Mouse (Mus musculus): ENCODE measurements at regions not wholly inside any gene's neighbourhood (a gene's known extent, or its start where the extent isn't known, plus 50 kb on each side); places are given as distances from the start of the nearest gene placed in this dataset.
A peak's percentile ranks its signal among the peaks of the same experiment; 100 is the strongest.
"Not testable (repeated sequence)": the region's sequence is repeated elsewhere in the genome, so short reads cannot be mapped to it uniquely, and the experiment has no call there.

- DNase-seq (ENCODE audit: low spot score in 2 of 2), result no peak
- intact Hi-C loops (cut with DNase I), result no loop called here
Measured at GRCm38 (mm10) chr14:120805137-120805536, 105.9 kb upstream of the Ipo5 start.

- intact Hi-C loops (cut with DNase I), result loop anchor here (2.0 kb wide), 1 partner anchor 129 kb away; no protein-coding TSS in a partner anchor
Measured at GRCm38 (mm10) chr14:120805816-120806552, 105.0 kb upstream of the Ipo5 start.

GRCm38 (mm10) chr14:120806553-120806893 is 104.5 kb upstream of the Ipo5 start:
- no peak for DNase-seq (ENCODE audit: low spot score in 2 of 2)
- intact Hi-C loops (cut with DNase I), result loop anchor here (2.0 kb wide), 1 partner anchor 130 kb away; no protein-coding TSS in a partner anchor

More at GRCm38 (mm10) chr14:120805816-120806552, 105.0 kb upstream of the Ipo5 start:
- DNase-seq (ENCODE audit: low spot score in 2 of 2), result not testable (repeated sequence)

GRCm38 (mm10) chr14:120809321-120809720 is 101.7 kb upstream of the Ipo5 start:
- intact Hi-C loops (cut with DNase I), result no loop called here
- peak; percentile 54 to 96 for DNase-seq (ENCODE audit: low spot score in 2 of 2)

GRCm38 (mm10) chr14:120813938-120814337 is 97.1 kb upstream of the Ipo5 start:
- intact Hi-C loops (cut with DNase I), result loop anchor here (5.0 kb wide), 1 partner anchor 337 kb away; the partner anchor contains the start of gene Rap2a
- no peak for DNase-seq (ENCODE audit: low spot score in 2 of 2)

- intact Hi-C loops (cut with DNase I); DNase-seq (ENCODE audit: low spot score in 2 of 2): not testable (repeated sequence)
Measured at GRCm38 (mm10) chr14:120815126-120815525, 95.9 kb upstream of the Ipo5 start.

DNA sequence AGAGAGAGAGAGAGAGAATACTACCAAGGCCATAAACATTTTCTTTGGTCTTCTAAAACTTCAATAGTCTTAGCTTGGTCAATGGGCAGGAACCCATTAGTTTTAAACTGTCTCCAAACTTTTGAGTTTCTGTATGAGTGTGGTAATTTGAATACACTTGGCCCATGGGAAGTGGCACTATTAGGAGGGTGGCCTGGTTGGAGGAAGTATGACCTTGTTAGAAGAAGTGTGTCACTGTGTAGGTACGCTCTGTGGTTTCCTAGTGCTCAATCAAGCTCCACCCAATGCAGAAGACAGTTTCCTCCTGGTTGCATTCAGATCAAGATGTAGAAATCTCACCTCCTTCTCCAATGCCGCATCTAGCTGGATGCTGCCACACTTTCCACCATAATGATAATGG is 94.5 kb upstream of the Ipo5 start:
- DNase-seq (ENCODE audit: low spot score in 2 of 2), result no peak
- intact Hi-C loops (cut with DNase I), result no loop called here

- intact Hi-C loops (cut with DNase I), result no loop called here
- DNase-seq (ENCODE audit: low spot score in 2 of 2), result peak in 1 of 2 experiments; percentile 62
Measured at GRCm38 (mm10) chr14:120826187-120826586, 84.8 kb upstream of the Ipo5 start.

- peak in 1 of 2 experiments; percentile 66 for DNase-seq (ENCODE audit: low spot score in 2 of 2)
- intact Hi-C loops (cut with DNase I), result loop anchor here (5.0 to 10.0 kb wide), 3 partner anchors 392 to 622 kb away; no protein-coding TSS in a partner anchor
Measured at GRCm38 (mm10) chr14:120830389-120830835, 80.6 kb upstream of the Ipo5 start.

GRCm38 (mm10) chr14:120831397-120831796 is 79.6 kb upstream of the Ipo5 start:
- no peak for DNase-seq (ENCODE audit: low spot score in 2 of 2)
- intact Hi-C loops (cut with DNase I), result loop anchor here (5.0 to 10.0 kb wide), 3 partner anchors 391 to 621 kb away; no protein-coding TSS in a partner anchor

DNA sequence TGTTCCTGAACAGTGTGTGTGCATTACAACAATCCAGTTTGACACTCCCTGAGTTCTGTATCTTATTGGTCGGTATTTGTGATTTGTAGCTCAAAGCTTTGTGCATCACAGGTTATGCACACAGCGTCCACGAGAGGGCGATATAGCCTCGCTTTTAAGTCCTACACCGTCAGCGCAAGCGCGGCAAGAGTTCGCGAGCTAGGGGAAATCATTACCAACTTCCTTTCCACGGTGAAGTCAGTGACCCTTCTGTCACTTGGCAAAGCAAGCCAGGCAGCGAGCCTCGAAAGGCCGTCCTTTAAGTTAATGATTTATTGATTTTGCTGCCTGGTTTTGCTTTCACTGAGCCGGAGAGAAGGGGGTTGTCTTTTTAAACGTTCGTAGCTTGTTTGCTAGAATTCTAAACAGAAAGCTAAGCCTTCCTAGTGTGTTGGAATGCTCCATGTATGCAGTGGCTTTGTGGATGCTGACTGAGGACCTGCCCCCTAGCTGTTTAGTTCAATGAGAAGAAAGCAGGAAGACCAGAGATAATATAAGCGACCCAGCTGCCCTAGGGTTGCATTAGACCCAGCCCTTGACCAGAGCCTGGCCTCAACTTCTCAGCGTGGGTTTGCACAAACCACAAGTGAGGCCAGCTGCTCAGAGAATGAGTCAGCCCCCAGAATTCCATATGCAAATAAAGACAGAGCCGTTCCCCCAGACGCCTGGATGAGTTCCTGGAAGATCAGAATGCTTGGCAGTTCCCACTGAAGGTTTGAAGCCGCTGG is 79.0 kb upstream of the Ipo5 start:
- intact Hi-C loops (cut with DNase I), result loop anchor here (2.0 to 10.0 kb wide), 4 partner anchors 79 to 620 kb away; partner anchors contain the start of gene Ipo5
- DNase-seq (ENCODE audit: low spot score in 2 of 2), result peak; percentile 92 to 95

- intact Hi-C loops (cut with DNase I), result loop anchor here (5.0 to 10.0 kb wide), 5 partner anchors 57 to 617 kb away; no protein-coding TSS in a partner anchor
- no peak for DNase-seq (ENCODE audit: low spot score in 2 of 2)
Measured at GRCm38 (mm10) chr14:120834821-120835220, 76.2 kb upstream of the Ipo5 start.

GRCm38 (mm10) chr14:120835758-120836157 is 75.3 kb upstream of the Ipo5 start:
- intact Hi-C loops (cut with DNase I), result loop anchor here (5.0 to 10.0 kb wide), 3 partner anchors 57 to 419 kb away; no protein-coding TSS in a partner anchor
- peak in 1 of 2 experiments; percentile 78 for DNase-seq (ENCODE audit: low spot score in 2 of 2)

DNA sequence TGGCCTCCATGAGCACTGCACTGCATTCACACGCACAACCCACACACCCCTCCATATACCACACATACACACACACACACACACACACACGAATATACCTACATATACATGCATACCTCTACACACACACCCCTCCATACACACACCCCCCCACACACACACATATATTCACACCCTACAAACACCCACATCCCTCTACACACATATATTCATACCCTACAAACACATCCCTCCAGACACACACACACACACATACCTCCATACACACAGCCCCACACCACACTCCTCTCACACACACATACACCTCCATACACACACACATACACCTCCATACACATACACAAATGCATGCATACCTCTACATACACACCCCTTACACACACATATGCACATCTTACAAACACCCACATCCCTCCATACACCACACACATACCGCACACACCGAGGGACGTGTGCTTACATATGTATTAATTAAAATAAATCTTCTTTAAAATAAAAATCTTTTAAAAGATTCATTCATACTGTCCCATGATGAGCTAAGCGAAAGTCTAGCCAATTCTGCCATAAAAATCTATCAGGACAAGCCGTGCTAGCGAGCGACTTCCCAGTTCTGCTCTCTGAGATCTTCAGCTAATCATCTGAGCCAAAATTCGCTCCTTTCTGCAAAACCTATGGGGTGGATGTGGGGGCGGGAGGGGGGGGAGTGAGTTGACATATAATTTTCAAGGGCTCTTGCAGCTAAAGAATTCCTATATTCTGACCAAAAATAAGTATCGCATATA is 74.3 kb upstream of the Ipo5 start:
- intact Hi-C loops (cut with DNase I), result loop anchor here (5.0 to 10.0 kb wide), 3 partner anchors 56 to 418 kb away; no protein-coding TSS in a partner anchor
- no peak for DNase-seq (ENCODE audit: low spot score in 2 of 2)

- no peak for DNase-seq (ENCODE audit: low spot score in 2 of 2)
- intact Hi-C loops (cut with DNase I), result no loop called here
Measured at GRCm38 (mm10) chr14:120840900-120841299, 70.1 kb upstream of the Ipo5 start.

DNA sequence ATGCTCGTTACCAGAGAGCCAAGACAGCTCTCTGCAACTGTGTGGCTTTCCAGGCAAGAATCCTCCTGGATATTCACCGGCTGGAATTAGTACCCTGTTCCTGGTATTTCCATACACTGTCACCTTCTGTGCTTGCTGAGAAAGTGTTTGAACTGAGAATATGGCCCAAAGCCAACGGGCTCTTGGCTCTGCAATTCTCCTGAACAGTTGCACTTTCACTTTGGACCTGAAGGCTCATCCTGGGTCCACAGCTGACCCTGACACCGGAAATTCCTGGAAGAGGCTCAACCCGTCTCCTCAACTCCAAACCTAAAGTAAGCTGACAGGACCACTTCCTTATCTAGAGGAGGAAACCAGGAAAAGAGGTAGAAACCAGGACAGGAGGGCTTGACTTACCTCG is 69.7 kb upstream of the Ipo5 start:
- intact Hi-C loops (cut with DNase I), result no loop called here
- no peak for DNase-seq (ENCODE audit: low spot score in 2 of 2)

GRCm38 (mm10) chr14:120845172-120845571 is 65.9 kb upstream of the Ipo5 start:
- intact Hi-C loops (cut with DNase I), result no loop called here
- DNase-seq (ENCODE audit: low spot score in 2 of 2), result no peak

GRCm38 (mm10) chr14:120846073-120846850 is 64.8 kb upstream of the Ipo5 start:
- intact Hi-C loops (cut with DNase I), result no loop called here
- DNase-seq (ENCODE audit: low spot score in 2 of 2), result no peak

GRCm38 (mm10) chr14:120847006-120847405 is 64.0 kb upstream of the Ipo5 start:
- intact Hi-C loops (cut with DNase I), result no loop called here
- DNase-seq (ENCODE audit: low spot score in 2 of 2), result peak in 1 of 2 experiments; percentile 73
